Mouse (Mus musculus): ENCODE data around the gene Gprin1. TPM values are rescaled to one million over a fixed set of nuclear protein-coding genes. Genes with fewer than 3 reads are reported as not detected.
A peak's percentile ranks its signal among the peaks of the same experiment; 100 is the strongest.

Gprin1 gene
- polyA plus RNA-seq, 1 experiment from 2014 or later, result 7.5 TPM

DNA sequence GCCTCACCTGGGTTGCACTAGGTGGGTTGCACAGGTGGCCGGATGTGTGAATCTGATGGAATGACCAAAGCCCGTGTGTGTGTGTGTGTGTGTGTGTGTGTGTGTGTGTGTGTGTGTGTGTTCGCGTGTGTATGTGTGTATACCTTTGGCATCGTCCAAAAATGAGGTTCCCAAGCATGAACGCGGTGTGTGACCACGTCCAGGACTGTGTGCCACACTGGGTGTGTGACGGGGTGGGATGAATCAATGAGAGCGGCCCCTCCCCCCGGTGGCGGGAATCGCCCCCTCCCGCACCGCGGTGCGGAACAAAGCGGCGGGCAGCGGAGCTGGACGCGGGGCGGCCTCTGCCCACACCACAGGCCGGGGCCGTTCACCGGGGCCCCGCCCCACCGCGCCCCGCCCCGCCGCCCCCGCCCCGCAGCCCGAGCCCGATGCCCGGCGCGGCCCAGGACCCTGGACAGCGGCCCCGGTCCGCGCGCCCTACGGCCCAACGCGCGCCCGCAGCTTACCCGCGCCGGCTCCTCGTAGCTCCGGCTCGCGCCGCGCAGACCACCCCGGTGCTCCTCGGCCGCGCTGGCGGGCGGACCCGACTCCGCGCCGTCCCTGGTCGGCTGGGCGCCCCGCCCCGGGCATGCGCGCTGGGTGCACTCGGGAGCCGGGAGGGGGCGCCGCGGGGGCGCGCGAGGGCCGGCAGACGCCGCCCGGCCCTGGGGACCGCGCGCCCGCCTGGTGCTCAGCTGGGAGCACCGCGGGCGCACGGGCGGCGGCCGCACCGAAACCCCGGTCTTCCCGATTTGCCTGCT, 412 bp downstream of the Gprin1 start:
- H3K36me3 ChIP-seq (ENCODE audit: control insufficient read depth, insufficient read depth, low read length), result no peaks in the 10 kb centered on the region
- 7% methylated on average over 31 of the region's 100 CpGs for WGBS
- H3K4me3 ChIP-seq (ENCODE audit: low read depth, low read length), result peak overlapping the region; percentile 60
- peak; percentile 84 for DNase-seq (ENCODE audit: low spot score)
- H3K4me1 ChIP-seq (replicated peaks; ENCODE audit: control insufficient read depth, insufficient read depth, low read length), result peaks cover 3% of the 10 kb centered on the region; the same call in 1 of the 2 replicates
- H3K4me2 ChIP-seq (replicated peaks; ENCODE audit: low read depth, low read length), result peak overlapping the region; percentile 65
- peak overlapping the region; percentile 89 for H3K27ac ChIP-seq (ENCODE audit: low read depth, low read length)
- peaks cover 7% of the 10 kb centered on the region; the same call in 1 of the 2 replicates for H3K27me3 ChIP-seq (ENCODE audit: control insufficient read depth, insufficient read depth, low read length)
- peak; percentile 89 for ATAC-seq (ENCODE audit: low FRiP score)
- H3K9ac ChIP-seq (ENCODE audit: low read depth, low read length), result peak overlapping the region; percentile 71
- H3K9me3 ChIP-seq (ENCODE audit: control insufficient read depth, low read length), result no peaks in the 10 kb centered on the region

- Histone ChIP-seq H3K27ac (ENCODE audit: low read depth, low read length) (peak overlapping the region; percentile 89; the same call in 1 of the 2 replicates), H3K36me3 (ENCODE audit: control insufficient read depth, insufficient read depth, low read length) (no peaks in the 10 kb centered on the region), H3K27me3 (ENCODE audit: control insufficient read depth, insufficient read depth, low read length) (peaks cover 7% of the 10 kb centered on the region; the same call in 1 of the 2 replicates), H3K4me2 (replicated peaks; ENCODE audit: low read depth, low read length) (peak overlapping the region; percentile 65), H3K4me1 (replicated peaks; ENCODE audit: control insufficient read depth, insufficient read depth, low read length) (peaks cover 3% of the 10 kb centered on the region; the same call in 1 of the 2 replicates), H3K9ac (ENCODE audit: low read depth, low read length) (peak overlapping the region; percentile 71), H3K4me3 (ENCODE audit: low read depth, low read length) (peak overlapping the region; percentile 60), H3K9me3 (ENCODE audit: control insufficient read depth, low read length) (no peaks in the 10 kb centered on the region)
- ATAC-seq (ENCODE audit: low FRiP score) (peak; percentile 23; the same call in 1 of the 2 replicates), DNase-seq (ENCODE audit: low spot score) (no peak)
- 43% methylated on average over 10 of the region's 10 CpGs for WGBS
Observed at GRCm38 (mm10) chr13:54748721-54749060, 983 bp downstream of the Gprin1 start.

DNA sequence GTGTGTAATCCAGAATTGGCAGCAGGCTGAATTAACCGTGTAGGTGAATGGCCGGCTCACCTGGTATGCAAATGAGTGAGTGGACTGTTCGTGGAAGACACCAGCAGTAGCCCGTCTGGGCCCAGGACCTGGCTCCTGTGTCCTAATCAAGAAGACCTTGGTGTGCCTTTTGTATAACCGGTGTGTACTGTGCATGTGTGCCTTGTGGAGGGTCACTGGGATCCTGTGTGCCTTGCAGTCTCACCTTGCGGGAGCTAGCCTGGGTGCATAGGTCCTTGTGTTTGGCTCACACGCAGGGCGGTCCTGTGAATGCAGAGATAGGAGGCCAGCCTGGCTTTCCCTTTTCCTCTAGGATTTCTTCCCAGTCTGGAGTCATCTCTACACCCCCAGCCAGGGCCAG, 1.5 kb downstream of the Gprin1 start:
- H3K27ac ChIP-seq (ENCODE audit: low read depth, low read length), result no peak overlapping the region
- no peaks in the 10 kb centered on the region for H3K36me3 ChIP-seq (ENCODE audit: control insufficient read depth, insufficient read depth, low read length)
- peaks cover 6% of the 10 kb centered on the region; the same call in 1 of the 2 replicates for H3K27me3 ChIP-seq (ENCODE audit: control insufficient read depth, insufficient read depth, low read length)
- DNase-seq (ENCODE audit: low spot score) (no peak), ATAC-seq (ENCODE audit: low FRiP score) (no peak)
- H3K4me1 ChIP-seq (replicated peaks; ENCODE audit: control insufficient read depth, insufficient read depth, low read length), result peaks cover 3% of the 10 kb centered on the region; the same call in 1 of the 2 replicates
- no peaks in the 10 kb centered on the region for H3K9me3 ChIP-seq (ENCODE audit: control insufficient read depth, low read length)
- 82% methylated on average over 8 of the region's 8 CpGs for WGBS
- peak overlapping the region; percentile 71 for H3K9ac ChIP-seq (ENCODE audit: low read depth, low read length)
- H3K4me3 ChIP-seq (ENCODE audit: low read depth, low read length), result peak overlapping the region; percentile 60
- H3K4me2 ChIP-seq (replicated peaks; ENCODE audit: low read depth, low read length), result peak overlapping the region; percentile 65

DNA sequence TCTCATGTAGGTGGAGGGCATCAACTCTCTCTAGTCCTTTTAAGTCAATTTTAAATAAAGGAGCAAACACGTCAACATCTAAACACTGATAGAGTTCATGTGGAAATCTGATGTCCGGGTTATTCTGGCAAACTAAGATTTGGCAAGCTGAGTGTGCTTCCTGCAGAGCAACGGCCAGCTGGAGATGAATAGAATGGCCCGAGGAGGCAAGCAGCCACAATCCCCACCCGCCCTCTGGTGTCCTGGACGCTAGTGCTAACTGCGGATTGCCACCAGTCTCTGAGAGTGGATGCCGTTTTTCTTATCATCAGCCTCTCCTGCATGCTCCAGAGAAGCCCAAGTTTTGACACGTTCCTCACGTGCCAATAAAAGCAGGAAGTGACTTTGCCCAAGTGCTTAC, 2.8 kb downstream of the Gprin1 start:
- Histone ChIP-seq H3K27ac (ENCODE audit: low read depth, low read length) (no peak overlapping the region), H3K4me1 (replicated peaks; ENCODE audit: control insufficient read depth, insufficient read depth, low read length) (peaks cover 3% of the 10 kb centered on the region; the same call in 1 of the 2 replicates), H3K9ac (ENCODE audit: low read depth, low read length) (no peak overlapping the region), H3K27me3 (ENCODE audit: control insufficient read depth, insufficient read depth, low read length) (peaks cover 5% of the 10 kb centered on the region; the same call in 1 of the 2 replicates), H3K9me3 (ENCODE audit: control insufficient read depth, low read length) (no peaks in the 10 kb centered on the region), H3K4me3 (ENCODE audit: low read depth, low read length) (no peak overlapping the region), H3K4me2 (replicated peaks; ENCODE audit: low read depth, low read length) (no peak overlapping the region), H3K36me3 (ENCODE audit: control insufficient read depth, insufficient read depth, low read length) (no peaks in the 10 kb centered on the region)
- no peak for DNase-seq (ENCODE audit: low spot score)
- ATAC-seq (ENCODE audit: low FRiP score), result no peak
- WGBS, result 44% methylated on average over 10 of the region's 10 CpGs

- Histone ChIP-seq H3K27me3 (ENCODE audit: control insufficient read depth, insufficient read depth, low read length) (no peaks in the 10 kb centered on the region; the same call in 1 of the 2 replicates), H3K4me3 (ENCODE audit: low read depth, low read length) (no peak overlapping the region), H3K9me3 (ENCODE audit: control insufficient read depth, low read length) (no peaks in the 10 kb centered on the region), H3K4me2 (replicated peaks; ENCODE audit: low read depth, low read length) (no peak overlapping the region), H3K36me3 (ENCODE audit: control insufficient read depth, insufficient read depth, low read length) (no peaks in the 10 kb centered on the region), H3K4me1 (replicated peaks; ENCODE audit: control insufficient read depth, insufficient read depth, low read length) (peaks cover 3% of the 10 kb centered on the region; the same call in 1 of the 2 replicates), H3K9ac (ENCODE audit: low read depth, low read length) (no peak overlapping the region), H3K27ac (ENCODE audit: low read depth, low read length) (no peak overlapping the region)
- no peak for ATAC-seq (ENCODE audit: low FRiP score)
- DNase-seq (ENCODE audit: low spot score), result no peak
- 52% methylated on average over 6 of the region's 6 CpGs for WGBS
Observed at GRCm38 (mm10) chr13:54746110-54746509, 3.6 kb downstream of the Gprin1 start.

DNA sequence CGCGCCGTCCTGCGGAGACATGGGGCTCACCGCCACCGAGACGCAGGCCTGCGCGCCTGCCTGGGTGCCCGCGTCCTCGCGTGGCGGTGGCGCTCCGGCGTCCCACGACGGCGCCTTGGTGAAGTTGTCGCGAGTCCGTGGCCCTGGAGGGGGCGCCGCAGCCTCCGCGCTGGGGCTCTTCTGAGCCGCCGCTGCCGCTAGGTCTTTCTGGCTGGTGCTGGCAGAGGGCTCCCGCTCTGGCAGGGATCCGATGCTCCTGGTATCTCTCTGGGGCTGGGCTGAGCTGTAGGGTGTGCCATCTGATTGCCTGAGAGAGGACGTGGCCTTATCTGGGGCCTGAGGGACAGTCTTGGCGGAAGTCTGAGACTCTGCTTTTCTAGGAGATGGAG, 11.5 kb downstream of the Gprin1 start:
- Histone ChIP-seq H3K27me3 (ENCODE audit: control insufficient read depth, insufficient read depth, low read length) (peaks cover 40% of the 10 kb centered on the region), H3K27ac (ENCODE audit: low read depth, low read length) (no peak overlapping the region)

GRCm38 (mm10) chr13:54737488-54738212, 12.0 kb downstream of the Gprin1 start:
- Histone ChIP-seq H3K9ac (ENCODE audit: low read depth, low read length) (peak overlapping the region; percentile 31; the same call in 1 of the 2 replicates), H3K4me1 (replicated peaks; ENCODE audit: control insufficient read depth, insufficient read depth, low read length) (peaks cover 8% of the 10 kb centered on the region; the same call in 1 of the 2 replicates), H3K27me3 (ENCODE audit: control insufficient read depth, insufficient read depth, low read length) (peaks cover 40% of the 10 kb centered on the region), H3K9me3 (ENCODE audit: control insufficient read depth, low read length) (no peaks in the 10 kb centered on the region), H3K36me3 (ENCODE audit: control insufficient read depth, insufficient read depth, low read length) (peaks cover 3% of the 10 kb centered on the region; the same call in 1 of the 2 replicates), H3K27ac (ENCODE audit: low read depth, low read length) (no peak overlapping the region), H3K4me3 (ENCODE audit: low read depth, low read length) (peak overlapping the region; percentile 28), H3K4me2 (replicated peaks; ENCODE audit: low read depth, low read length) (peak overlapping the region; percentile 52)
- 3% methylated on average over 84 of the region's 87 CpGs for WGBS
- peak; percentile 65 for DNase-seq (ENCODE audit: low spot score)
- ATAC-seq (ENCODE audit: low FRiP score), result peak; percentile 47; the same call in 1 of the 2 replicates

More for the DNA sequence above, 11.5 kb downstream of the Gprin1 start:
- H3K4me3 ChIP-seq (ENCODE audit: low read depth, low read length), result peak overlapping the region; percentile 28; the same call in 1 of the 2 replicates
- peak overlapping the region; percentile 52 for H3K4me2 ChIP-seq (replicated peaks; ENCODE audit: low read depth, low read length)
- 0 out of 2 replicates have a peak overlapping the region, but pooled peaks have one; percentile 4 for H3K9ac ChIP-seq (ENCODE audit: low read depth, low read length)
- DNase-seq (ENCODE audit: low spot score) (no peak), ATAC-seq (ENCODE audit: low FRiP score) (no peak)
- H3K4me1 ChIP-seq (replicated peaks; ENCODE audit: control insufficient read depth, insufficient read depth, low read length), result peaks cover 8% of the 10 kb centered on the region; the same call in 1 of the 2 replicates
- peaks cover 3% of the 10 kb centered on the region; the same call in 1 of the 2 replicates for H3K36me3 ChIP-seq (ENCODE audit: control insufficient read depth, insufficient read depth, low read length)
- no peaks in the 10 kb centered on the region for H3K9me3 ChIP-seq (ENCODE audit: control insufficient read depth, low read length)
- 3% methylated on average over 32 of the region's 34 CpGs for whole genome bisulfite sequencing

GRCm38 (mm10) chr13:54736931-54737330, 12.7 kb downstream of the Gprin1 start:
- no peak overlapping the region for H3K9ac ChIP-seq (ENCODE audit: low read depth, low read length)
- H3K36me3 ChIP-seq (ENCODE audit: control insufficient read depth, insufficient read depth, low read length), result peaks cover 3% of the 10 kb centered on the region; the same call in 1 of the 2 replicates
- DNase-seq (ENCODE audit: low spot score) (no peak), ATAC-seq (ENCODE audit: low FRiP score) (no peak)
- H3K9me3 ChIP-seq (ENCODE audit: control insufficient read depth, low read length), result no peaks in the 10 kb centered on the region
- H3K27me3 ChIP-seq (ENCODE audit: control insufficient read depth, insufficient read depth, low read length), result peaks cover 40% of the 10 kb centered on the region
- H3K27ac ChIP-seq (ENCODE audit: low read depth, low read length), result no peak overlapping the region
- no peak overlapping the region for H3K4me3 ChIP-seq (ENCODE audit: low read depth, low read length)
- 29% methylated on average over 3 of the region's 3 CpGs for WGBS
- no peak overlapping the region for H3K4me2 ChIP-seq (replicated peaks; ENCODE audit: low read depth, low read length)
- peaks cover 8% of the 10 kb centered on the region; the same call in 1 of the 2 replicates for H3K4me1 ChIP-seq (replicated peaks; ENCODE audit: control insufficient read depth, insufficient read depth, low read length)
